Mouse (Mus musculus): ENCODE data around the gene Bpifa2. TPM values are rescaled to one million over a fixed set of nuclear protein-coding genes. Genes with fewer than 3 reads are reported as not detected.

The Bpifa2 gene
- not detected in 2 replicates for polyA plus RNA-seq (2014; fragmentation: Nextera tagmentation; extraction: Ambion mirVana)

DNA sequence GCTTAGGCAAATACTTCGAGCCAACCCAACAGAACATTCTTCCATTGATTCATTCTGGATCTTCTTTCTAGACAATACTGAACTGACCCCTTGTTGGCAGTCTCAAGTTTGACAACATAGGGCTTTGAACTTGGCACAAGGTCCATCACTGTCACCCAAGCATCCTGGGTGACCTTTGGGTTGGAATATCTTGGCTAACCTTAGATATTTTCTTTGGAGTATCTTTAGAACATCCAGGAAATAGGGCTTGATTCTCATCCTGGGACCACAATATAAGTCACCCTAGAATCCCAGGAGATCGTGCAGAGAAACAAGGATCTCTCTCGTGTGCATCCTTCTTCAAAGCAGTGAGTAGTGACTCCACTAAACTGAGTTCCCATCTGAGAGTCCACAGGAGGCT, at the start of gene Bpifa2:
Gene Bpifa2, plus strand, starts transcription at position 301 of the 400 bp plus-strand sequence.
- H3K9ac ChIP-seq (ENCODE audit: low read length): no peak within 1 kb of the TSS
- H3K27ac ChIP-seq (ENCODE audit: low read depth, low read length): no peak within 1 kb of the TSS
- DNase-seq (ENCODE audit: low spot score): no peak
- H3K36me3 ChIP-seq (ENCODE audit: control insufficient read depth, insufficient read depth, low read length): no peaks in the 10 kb centered on the region
- no peaks in the 10 kb centered on the region for H3K4me1 ChIP-seq (ENCODE audit: control insufficient read depth, insufficient read depth, low read length)
- no peak within 1 kb of the TSS for H3K4me2 ChIP-seq (ENCODE audit: low read length)
- no peak for ATAC-seq
- H3K4me3 ChIP-seq (ENCODE audit: low read depth, low read length): no peak within 1 kb of the TSS
- H3K9me3 ChIP-seq (replicated peaks; ENCODE audit: control insufficient read depth, low read length): no peaks in the 10 kb centered on the region
- H3K27me3 ChIP-seq (replicated peaks; ENCODE audit: control insufficient read depth, insufficient read depth, low read length): no peaks in the 10 kb centered on the region
- 88% methylated on average over 3 of the region's 3 CpGs for WGBS

DNA sequence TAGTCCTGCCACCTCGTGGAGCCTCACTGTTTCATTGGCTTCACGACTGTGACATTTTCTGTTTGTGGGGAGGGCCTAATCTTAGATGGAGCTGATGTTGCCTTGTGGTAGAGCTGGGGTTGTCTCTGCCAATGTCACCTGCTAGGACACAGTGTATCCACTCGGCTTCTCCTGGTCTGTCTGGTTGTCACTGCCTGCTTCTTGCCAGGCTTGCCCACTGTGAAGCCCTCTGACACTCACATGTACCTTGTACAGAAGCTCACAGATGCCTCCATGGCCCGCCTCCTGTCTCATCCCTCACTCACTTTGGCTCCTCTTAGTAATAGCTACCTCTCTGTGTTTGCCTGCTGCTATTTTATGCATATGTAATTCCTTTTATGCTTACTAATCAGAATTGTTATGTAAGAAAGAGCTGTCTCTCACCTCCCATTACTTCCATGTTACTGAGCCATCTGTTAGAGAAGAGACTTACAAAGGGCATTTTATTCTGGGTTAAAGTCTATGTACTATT, 45.2 kb upstream of the Bpifa2 start:
- no peaks in the 10 kb centered on the region for H3K9me3 ChIP-seq (replicated peaks; ENCODE audit: control insufficient read depth, low read length)
- ATAC-seq: peak; percentile 37; the same call in 1 of the 2 replicates
- no peak overlapping the region for H3K27ac ChIP-seq (ENCODE audit: low read depth, low read length)
- DNase-seq (ENCODE audit: low spot score): no peak
- H3K4me3 ChIP-seq (ENCODE audit: low read depth, low read length): no peak overlapping the region
- H3K4me1 ChIP-seq (ENCODE audit: control insufficient read depth, insufficient read depth, low read length): no peaks in the 10 kb centered on the region
- 60% methylated on average over 4 of the region's 4 CpGs for WGBS
- no peaks in the 10 kb centered on the region for H3K27me3 ChIP-seq (replicated peaks; ENCODE audit: control insufficient read depth, insufficient read depth, low read length)
- H3K4me2 ChIP-seq (ENCODE audit: low read length): no peak overlapping the region
- H3K9ac ChIP-seq (ENCODE audit: low read length): no peak overlapping the region
- no peaks in the 10 kb centered on the region for H3K36me3 ChIP-seq (ENCODE audit: control insufficient read depth, insufficient read depth, low read length)

DNA sequence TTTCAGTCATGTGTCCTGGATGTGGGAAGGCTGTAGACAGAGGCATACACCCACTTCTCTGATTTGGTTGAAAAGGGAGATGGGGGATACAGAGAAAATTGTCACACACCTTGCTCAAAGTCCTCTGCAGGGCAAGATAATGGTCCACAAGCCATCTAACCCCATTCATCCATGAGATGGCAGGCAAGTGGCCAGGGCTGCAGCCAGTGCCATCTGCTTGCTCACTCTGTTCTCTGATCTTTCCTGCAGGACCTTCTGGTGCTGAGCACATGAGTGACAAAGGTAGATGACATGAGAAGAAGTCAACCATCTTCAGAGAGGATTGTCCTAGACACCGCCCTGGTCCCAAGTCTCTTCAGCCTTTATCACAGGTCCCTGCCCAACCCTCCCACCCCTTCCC, 44.7 kb upstream of the Bpifa2 start:
- Histone ChIP-seq H3K4me1 (ENCODE audit: control insufficient read depth, insufficient read depth, low read length) (no peaks in the 10 kb centered on the region), H3K27ac (ENCODE audit: low read depth, low read length) (no peak overlapping the region), H3K27me3 (replicated peaks; ENCODE audit: control insufficient read depth, insufficient read depth, low read length) (no peaks in the 10 kb centered on the region), H3K9me3 (replicated peaks; ENCODE audit: control insufficient read depth, low read length) (no peaks in the 10 kb centered on the region), H3K4me2 (ENCODE audit: low read length) (no peak overlapping the region), H3K9ac (ENCODE audit: low read length) (no peak overlapping the region), H3K4me3 (ENCODE audit: low read depth, low read length) (no peak overlapping the region), H3K36me3 (ENCODE audit: control insufficient read depth, insufficient read depth, low read length) (no peaks in the 10 kb centered on the region)
- ATAC-seq (no peak), DNase-seq (ENCODE audit: low spot score) (no peak)
- WGBS: 89% methylated on average over 1 of the region's 1 CpGs

DNA sequence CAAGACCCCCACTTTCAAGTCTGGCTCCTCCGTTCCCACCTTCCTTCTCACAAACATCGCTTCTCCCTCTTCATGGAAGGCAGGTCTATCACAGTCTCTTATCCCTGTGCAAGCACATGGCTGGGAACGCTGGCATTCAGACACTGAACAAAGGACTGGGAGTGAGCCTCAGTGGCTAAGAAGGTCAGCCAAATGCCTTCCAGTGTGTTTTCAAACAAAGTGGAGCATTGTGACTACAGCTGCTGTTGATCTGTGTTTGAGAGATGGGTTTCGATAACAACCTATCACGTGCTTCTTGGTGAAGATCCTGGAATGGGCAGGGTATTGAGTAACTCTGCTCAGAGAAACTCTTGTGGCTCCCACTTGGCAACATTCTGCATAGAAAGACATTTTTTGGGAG, 37.8 kb upstream of the Bpifa2 start:
- no peaks in the 10 kb centered on the region for H3K36me3 ChIP-seq (ENCODE audit: control insufficient read depth, insufficient read depth, low read length)
- WGBS: 63% methylated on average over 5 of the region's 5 CpGs
- no peak overlapping the region for H3K9ac ChIP-seq (ENCODE audit: low read length)
- no peaks in the 10 kb centered on the region for H3K4me1 ChIP-seq (ENCODE audit: control insufficient read depth, insufficient read depth, low read length)
- H3K9me3 ChIP-seq (replicated peaks; ENCODE audit: control insufficient read depth, low read length): no peaks in the 10 kb centered on the region
- DNase-seq (ENCODE audit: low spot score): no peak
- no peak overlapping the region for H3K4me2 ChIP-seq (ENCODE audit: low read length)
- no peaks in the 10 kb centered on the region for H3K27me3 ChIP-seq (replicated peaks; ENCODE audit: control insufficient read depth, insufficient read depth, low read length)
- H3K4me3 ChIP-seq (ENCODE audit: low read depth, low read length): no peak overlapping the region
- ATAC-seq: no peak
- H3K27ac ChIP-seq (ENCODE audit: low read depth, low read length): no peak overlapping the region

DNA sequence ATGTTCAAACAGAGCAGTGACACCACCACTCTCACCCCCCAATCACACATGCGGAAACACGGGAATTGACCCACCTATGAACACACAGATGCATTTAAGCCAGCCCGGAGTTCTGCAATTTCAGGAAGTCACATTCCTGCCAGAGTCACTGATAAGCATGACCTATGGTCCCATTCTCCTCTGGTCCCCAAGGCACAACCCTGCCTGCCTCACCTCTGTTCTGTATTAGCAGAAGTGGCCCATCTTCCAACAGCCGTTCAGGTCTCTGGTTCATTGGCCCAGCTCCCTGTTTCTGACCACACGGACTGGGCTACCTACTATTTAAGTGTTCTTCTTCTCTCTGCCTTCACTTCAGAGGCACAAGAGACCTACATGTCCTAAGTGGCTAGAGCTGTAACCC, 33.5 kb upstream of the Bpifa2 start, which contains the start of gene Bpifa6:
Gene Bpifa6, plus strand, starts transcription at position 364 of the 400 bp plus-strand sequence.
- DNase-seq (ENCODE audit: low spot score) (no peak), ATAC-seq (no peak)
- Histone ChIP-seq H3K36me3 (ENCODE audit: control insufficient read depth, insufficient read depth, low read length) (no peaks in the 10 kb centered on the region), H3K27ac (ENCODE audit: low read depth, low read length) (no peak within 1 kb of the TSS), H3K27me3 (replicated peaks; ENCODE audit: control insufficient read depth, insufficient read depth, low read length) (no peaks in the 10 kb centered on the region), H3K4me1 (ENCODE audit: control insufficient read depth, insufficient read depth, low read length) (no peaks in the 10 kb centered on the region), H3K4me2 (ENCODE audit: low read length) (no peak within 1 kb of the TSS), H3K9ac (ENCODE audit: low read length) (no peak within 1 kb of the TSS), H3K4me3 (ENCODE audit: low read depth, low read length) (no peak within 1 kb of the TSS), H3K9me3 (replicated peaks; ENCODE audit: control insufficient read depth, low read length) (no peaks in the 10 kb centered on the region)
- WGBS: 90% methylated on average over 5 of the region's 5 CpGs

DNA sequence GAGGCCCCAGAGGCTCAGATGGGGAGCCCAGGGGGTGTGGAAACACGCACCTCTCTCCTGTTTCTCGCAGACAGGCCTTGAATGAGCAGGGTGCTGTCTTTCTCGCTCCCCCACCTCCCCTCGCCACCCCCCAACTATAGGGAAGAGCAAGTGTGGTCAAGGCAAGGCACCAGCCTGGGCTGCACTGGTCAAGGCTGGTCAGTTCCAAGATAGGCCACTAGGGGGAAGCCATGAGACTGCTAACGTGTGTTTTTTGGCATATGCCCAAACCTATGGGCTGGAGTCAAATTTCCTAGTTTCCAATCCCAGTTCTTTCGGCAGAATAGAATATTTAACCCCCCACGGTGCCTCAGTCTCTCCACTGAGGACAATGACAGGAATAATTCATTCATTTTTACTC, 12.3 kb upstream of the Bpifa2 start:
- Histone ChIP-seq H3K27me3 (replicated peaks; ENCODE audit: control insufficient read depth, insufficient read depth, low read length) (no peaks in the 10 kb centered on the region), H3K9ac (ENCODE audit: low read length) (no peak overlapping the region), H3K4me3 (ENCODE audit: low read depth, low read length) (no peak overlapping the region), H3K4me1 (ENCODE audit: control insufficient read depth, insufficient read depth, low read length) (no peaks in the 10 kb centered on the region), H3K4me2 (ENCODE audit: low read length) (no peak overlapping the region), H3K36me3 (ENCODE audit: control insufficient read depth, insufficient read depth, low read length) (no peaks in the 10 kb centered on the region), H3K27ac (ENCODE audit: low read depth, low read length) (no peak overlapping the region), H3K9me3 (replicated peaks; ENCODE audit: control insufficient read depth, low read length) (no peaks in the 10 kb centered on the region)
- 11% methylated on average over 7 of the region's 7 CpGs for WGBS
- ATAC-seq: peak; percentile 42; the same call in 1 of the 2 replicates
- DNase-seq (ENCODE audit: low spot score): peak; percentile 81

DNA sequence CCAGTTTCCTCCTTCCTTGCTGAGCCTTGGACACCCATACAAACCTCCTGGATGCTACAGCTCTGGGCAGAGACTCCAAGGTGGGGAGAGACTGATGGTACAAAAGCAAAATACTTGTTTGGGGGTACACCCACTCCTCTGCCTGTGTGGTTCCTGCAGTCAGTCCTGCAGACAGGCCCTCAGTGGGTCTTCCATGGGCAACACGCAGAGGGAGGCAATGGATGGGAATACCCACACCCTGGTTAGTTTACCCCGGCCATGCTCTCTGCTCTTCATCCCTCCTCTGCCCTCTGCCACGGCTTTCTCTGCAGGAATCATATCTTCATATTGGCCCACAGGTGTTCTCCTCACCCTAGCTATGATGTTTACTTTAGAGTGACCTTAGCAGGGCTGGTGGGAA, 7.6 kb upstream of the Bpifa2 start:
- Histone ChIP-seq H3K9me3 (replicated peaks; ENCODE audit: control insufficient read depth, low read length) (no peaks in the 10 kb centered on the region), H3K4me1 (ENCODE audit: control insufficient read depth, insufficient read depth, low read length) (no peaks in the 10 kb centered on the region), H3K4me3 (ENCODE audit: low read depth, low read length) (no peak overlapping the region), H3K27me3 (replicated peaks; ENCODE audit: control insufficient read depth, insufficient read depth, low read length) (no peaks in the 10 kb centered on the region), H3K36me3 (ENCODE audit: control insufficient read depth, insufficient read depth, low read length) (no peaks in the 10 kb centered on the region), H3K4me2 (ENCODE audit: low read length) (no peak overlapping the region), H3K27ac (ENCODE audit: low read depth, low read length) (no peak overlapping the region), H3K9ac (ENCODE audit: low read length) (no peak overlapping the region)
- WGBS: 82% methylated on average over 3 of the region's 3 CpGs
- DNase-seq (ENCODE audit: low spot score) (no peak), ATAC-seq (no peak)

DNA sequence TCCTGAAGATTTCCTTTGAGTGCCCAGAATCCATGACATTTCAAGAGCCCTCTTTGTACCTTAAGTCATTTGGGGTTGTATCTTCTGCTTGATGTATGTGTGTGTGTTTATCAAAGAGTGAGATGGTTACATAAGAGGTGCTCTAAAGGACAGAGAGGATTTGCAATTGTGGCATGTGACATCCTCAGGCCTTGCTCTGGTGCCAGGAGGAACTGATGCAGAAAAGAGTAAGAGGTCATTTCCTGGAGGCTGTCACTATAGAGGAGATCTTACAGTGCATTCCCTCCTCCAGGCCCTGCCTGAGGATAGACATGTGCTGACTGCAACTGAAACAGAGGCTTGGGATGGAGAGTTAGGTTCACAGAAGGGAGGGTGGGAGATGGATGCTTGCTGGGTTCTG, 7.0 kb upstream of the Bpifa2 start:
- Histone ChIP-seq H3K36me3 (ENCODE audit: control insufficient read depth, insufficient read depth, low read length) (no peaks in the 10 kb centered on the region), H3K4me3 (ENCODE audit: low read depth, low read length) (no peak overlapping the region), H3K4me1 (ENCODE audit: control insufficient read depth, insufficient read depth, low read length) (no peaks in the 10 kb centered on the region), H3K4me2 (ENCODE audit: low read length) (no peak overlapping the region), H3K27ac (ENCODE audit: low read depth, low read length) (no peak overlapping the region), H3K9ac (ENCODE audit: low read length) (no peak overlapping the region), H3K27me3 (replicated peaks; ENCODE audit: control insufficient read depth, insufficient read depth, low read length) (no peaks in the 10 kb centered on the region), H3K9me3 (replicated peaks; ENCODE audit: control insufficient read depth, low read length) (no peaks in the 10 kb centered on the region)
- no peak for ATAC-seq
- no peak for DNase-seq (ENCODE audit: low spot score)

DNA sequence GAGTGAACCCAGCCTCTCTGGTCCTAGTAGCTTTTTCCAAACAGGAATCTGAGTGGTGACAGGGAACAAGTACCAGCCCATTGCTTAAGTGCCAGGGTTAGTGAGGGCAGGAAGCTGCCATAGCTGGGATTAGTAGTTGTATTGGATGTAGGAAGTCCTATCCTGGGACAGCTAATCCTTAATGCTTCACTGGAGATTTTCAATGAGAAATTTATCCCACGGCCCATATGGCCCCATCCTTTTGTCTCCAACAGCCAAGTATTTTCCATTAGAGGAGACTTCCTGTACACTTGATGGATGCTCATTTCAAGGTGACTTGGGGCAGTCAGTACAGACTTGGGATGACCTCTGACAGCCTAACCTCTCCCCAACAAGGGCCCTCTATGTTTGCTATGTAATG, 3.6 kb upstream of the Bpifa2 start:
- DNase-seq (ENCODE audit: low spot score) (no peak), ATAC-seq (no peak)
- Histone ChIP-seq H3K36me3 (ENCODE audit: control insufficient read depth, insufficient read depth, low read length) (no peaks in the 10 kb centered on the region), H3K4me1 (ENCODE audit: control insufficient read depth, insufficient read depth, low read length) (no peaks in the 10 kb centered on the region), H3K4me3 (ENCODE audit: low read depth, low read length) (no peak overlapping the region), H3K9me3 (replicated peaks; ENCODE audit: control insufficient read depth, low read length) (no peaks in the 10 kb centered on the region), H3K4me2 (ENCODE audit: low read length) (no peak overlapping the region), H3K9ac (ENCODE audit: low read length) (no peak overlapping the region), H3K27me3 (replicated peaks; ENCODE audit: control insufficient read depth, insufficient read depth, low read length) (no peaks in the 10 kb centered on the region), H3K27ac (ENCODE audit: low read depth, low read length) (no peak overlapping the region)
- WGBS: 24% methylated on average over 1 of the region's 1 CpGs
